Mouse (Mus musculus): Measurements from ENCODE around the gene Ypel1. TPM values are rescaled to one million over a fixed set of nuclear protein-coding genes. Genes with fewer than 3 reads are reported as not detected.

Gene Ypel1
- polyA plus RNA-seq, 1 experiment, result not detected

- TF ChIP-seq CTCF (IDR thresholded peaks at IDR 0.05; ENCODE audit: insufficient read depth, low read depth, low read length) (no peak), POLR2A (IDR thresholded peaks at IDR 0.05; ENCODE audit: insufficient read depth, low read depth, low read length) (no peak)
- Histone ChIP-seq H3K4me1 (ENCODE audit: control insufficient read depth, insufficient read depth, low read length) (peaks cover 2% of the 10 kb centered on the region; the same call in 1 of the 2 replicates), H3K27ac (ENCODE audit: insufficient read depth, low read depth, low read length) (no peak overlapping the region), H3K4me3 (ENCODE audit: insufficient read depth, low read depth, low read length) (no peak overlapping the region)
- WGBS, result 66% methylated on average over 7 of the region's 7 CpGs
These were observed 8.6 kb downstream of the Ypel1 start for GRCm38 (mm10) chr16:17078101-17078500.

GRCm38 (mm10) chr16:17082121-17082792 lies 12.8 kb downstream of the Ypel1 start:
- H3K4me3 ChIP-seq (ENCODE audit: insufficient read depth, low read depth, low read length), result no peak overlapping the region
- peaks cover 10% of the 10 kb centered on the region for H3K4me1 ChIP-seq (ENCODE audit: control insufficient read depth, insufficient read depth, low read length)
- no peak overlapping the region for H3K27ac ChIP-seq (ENCODE audit: insufficient read depth, low read depth, low read length)
- TF ChIP-seq CTCF (IDR thresholded peaks at IDR 0.05; ENCODE audit: insufficient read depth, low read depth, low read length) (no peak), POLR2A (IDR thresholded peaks at IDR 0.05; ENCODE audit: insufficient read depth, low read depth, low read length) (no peak)
- 76% methylated on average over 6 of the region's 6 CpGs for WGBS

GRCm38 (mm10) chr16:17085636-17086035 lies 16.1 kb downstream of the Ypel1 start:
- TF ChIP-seq CTCF (IDR thresholded peaks at IDR 0.05; ENCODE audit: insufficient read depth, low read depth, low read length), result no peak
- no peak for TF ChIP-seq POLR2A (IDR thresholded peaks at IDR 0.05; ENCODE audit: insufficient read depth, low read depth, low read length)
- WGBS, result 96% methylated on average over 4 of the region's 4 CpGs
- no peak overlapping the region for H3K27ac ChIP-seq (ENCODE audit: insufficient read depth, low read depth, low read length)
- peaks cover 11% of the 10 kb centered on the region for H3K4me1 ChIP-seq (ENCODE audit: control insufficient read depth, insufficient read depth, low read length)
- H3K4me3 ChIP-seq (ENCODE audit: insufficient read depth, low read depth, low read length), result no peak overlapping the region

GRCm38 (mm10) chr16:17086241-17086640 lies 16.7 kb downstream of the Ypel1 start:
- 78% methylated on average over 3 of the region's 3 CpGs for WGBS
- no peak overlapping the region for H3K4me3 ChIP-seq (ENCODE audit: insufficient read depth, low read depth, low read length)
- TF ChIP-seq POLR2A (IDR thresholded peaks at IDR 0.05; ENCODE audit: insufficient read depth, low read depth, low read length), result no peak
- H3K27ac ChIP-seq (ENCODE audit: insufficient read depth, low read depth, low read length), result no peak overlapping the region
- H3K4me1 ChIP-seq (ENCODE audit: control insufficient read depth, insufficient read depth, low read length), result peaks cover 11% of the 10 kb centered on the region

GRCm38 (mm10) chr16:17086669-17087193 lies 17.2 kb downstream of the Ypel1 start:
- peak overlapping the region; percentile 87 for H3K27ac ChIP-seq (ENCODE audit: insufficient read depth, low read depth, low read length)
- WGBS, result 37% methylated on average over 13 of the region's 13 CpGs
- peaks cover 11% of the 10 kb centered on the region for H3K4me1 ChIP-seq (ENCODE audit: control insufficient read depth, insufficient read depth, low read length)
- H3K4me3 ChIP-seq (ENCODE audit: insufficient read depth, low read depth, low read length), result no peak overlapping the region
- TF ChIP-seq POLR2A (IDR thresholded peaks at IDR 0.05; ENCODE audit: insufficient read depth, low read depth, low read length) (no peak), CTCF (IDR thresholded peaks at IDR 0.05; ENCODE audit: insufficient read depth, low read depth, low read length) (no peak)

- 55% methylated on average over 3 of the region's 3 CpGs for WGBS
- TF ChIP-seq CTCF (IDR thresholded peaks at IDR 0.05; ENCODE audit: insufficient read depth, low read depth, low read length) (no peak), POLR2A (IDR thresholded peaks at IDR 0.05; ENCODE audit: insufficient read depth, low read depth, low read length) (no peak)
- no peak overlapping the region for H3K4me3 ChIP-seq (ENCODE audit: insufficient read depth, low read depth, low read length)
- H3K27ac ChIP-seq (ENCODE audit: insufficient read depth, low read depth, low read length), result no peak overlapping the region
- H3K4me1 ChIP-seq (ENCODE audit: control insufficient read depth, insufficient read depth, low read length), result peaks cover 9% of the 10 kb centered on the region
These were observed 18.9 kb downstream of the Ypel1 start for GRCm38 (mm10) chr16:17088346-17088745.

- TF ChIP-seq POLR2A (IDR thresholded peaks at IDR 0.05; ENCODE audit: insufficient read depth, low read depth, low read length) (no peak), CTCF (IDR thresholded peaks at IDR 0.05; ENCODE audit: insufficient read depth, low read depth, low read length) (no peak)
- no peak overlapping the region for H3K4me3 ChIP-seq (ENCODE audit: insufficient read depth, low read depth, low read length)
- H3K27ac ChIP-seq (ENCODE audit: insufficient read depth, low read depth, low read length), result no peak overlapping the region
- 96% methylated on average over 3 of the region's 3 CpGs for WGBS
- H3K4me1 ChIP-seq (ENCODE audit: control insufficient read depth, insufficient read depth, low read length), result no peaks in the 10 kb centered on the region
These were observed 27.4 kb downstream of the Ypel1 start for GRCm38 (mm10) chr16:17096938-17097337.

GRCm38 (mm10) chr16:17102630-17103220 lies 33.2 kb downstream of the Ypel1 start:
- Histone ChIP-seq H3K4me3 (ENCODE audit: insufficient read depth, low read depth, low read length) (no peak overlapping the region), H3K27ac (ENCODE audit: insufficient read depth, low read depth, low read length) (no peak overlapping the region), H3K4me1 (ENCODE audit: control insufficient read depth, insufficient read depth, low read length) (peaks cover 4% of the 10 kb centered on the region; the same call in 1 of the 2 replicates)
- TF ChIP-seq POLR2A (IDR thresholded peaks at IDR 0.05; ENCODE audit: insufficient read depth, low read depth, low read length), result no peak
- no peak for TF ChIP-seq CTCF (IDR thresholded peaks at IDR 0.05; ENCODE audit: insufficient read depth, low read depth, low read length)
- 26% methylated on average over 7 of the region's 7 CpGs for WGBS

- no peak overlapping the region for H3K27ac ChIP-seq (ENCODE audit: insufficient read depth, low read depth, low read length)
- no peak overlapping the region for H3K4me3 ChIP-seq (ENCODE audit: insufficient read depth, low read depth, low read length)
- 66% methylated on average over 4 of the region's 4 CpGs for WGBS
- H3K4me1 ChIP-seq (ENCODE audit: control insufficient read depth, insufficient read depth, low read length), result peaks cover 4% of the 10 kb centered on the region; the same call in 1 of the 2 replicates
- TF ChIP-seq POLR2A (IDR thresholded peaks at IDR 0.05; ENCODE audit: insufficient read depth, low read depth, low read length) (no peak), CTCF (IDR thresholded peaks at IDR 0.05; ENCODE audit: insufficient read depth, low read depth, low read length) (no peak)
These were observed 35.1 kb downstream of the Ypel1 start for GRCm38 (mm10) chr16:17104600-17104999.
